Mouse (Mus musculus) cortical plate, adult 2 months (tissue): Measurements from ENCODE around the gene Pakap.

ENCODE experiments used
- CTCF ChIP-seq: fragments of 200-500 bp; IDR thresholded peaks from 2 replicates; pipeline ENCODE4 v1.5.1; 2011; ENCODE audit warnings: mild to moderate bottlenecking, control low read depth, low read length; ENCODE audit not compliant: insufficient read depth; ENCODE audit errors: extremely low read depth
- POLR2A ChIP-seq: fragments of 200-500 bp; IDR thresholded peaks from 2 replicates; pipeline ENCODE4 v1.6.1; 2011; ENCODE audit warnings: mild to moderate bottlenecking, low read length, control low read depth; ENCODE audit not compliant: insufficient read depth; ENCODE audit errors: extremely low read depth

- TF ChIP-seq CTCF = no peak
- no peak for TF ChIP-seq POLR2A
Observed at GRCm38 (mm10) chr4:57781994-57782393, 214.0 kb downstream of the Pakap start.
